Mouse (Mus musculus): Measurements from ENCODE around the gene Tysnd1. TPM values are rescaled to one million over a fixed set of nuclear protein-coding genes. Genes with fewer than 3 reads are reported as not detected.

Gene Tysnd1
- polyA plus RNA-seq, 1 experiment from 2014 or later = 35.5 TPM

DNA sequence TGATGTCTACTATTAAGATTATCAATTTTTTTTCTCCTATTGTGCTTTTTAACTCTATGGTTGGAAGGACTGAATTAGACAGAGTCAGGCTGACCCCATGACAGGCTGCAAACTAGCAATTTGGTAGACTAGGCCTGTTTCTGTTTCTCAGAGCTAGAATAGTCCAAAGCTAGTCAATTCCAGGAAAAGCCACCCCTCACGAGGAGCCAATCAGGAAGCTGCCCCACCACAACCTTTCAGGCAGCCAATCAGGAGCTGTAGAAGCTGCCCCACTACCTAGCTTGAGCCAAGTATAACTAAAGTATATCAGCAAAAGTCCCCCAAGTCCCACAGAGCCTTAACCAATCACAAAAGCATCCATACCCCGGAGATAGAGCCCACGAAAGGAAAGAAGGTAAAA, 19.4 kb upstream of the Tysnd1 start:
- H3K27me3 ChIP-seq (ENCODE audit: control insufficient read depth, insufficient read depth, low read length) = no peaks in the 10 kb centered on the region
- no peak for ATAC-seq (ENCODE audit: insufficient read depth, low FRiP score, low TSS enrichment)
- no peak overlapping the region for H3K4me3 ChIP-seq (ENCODE audit: low read depth, low read length)
- no peaks in the 10 kb centered on the region for H3K9me3 ChIP-seq (ENCODE audit: control insufficient read depth, low read length)
- H3K36me3 ChIP-seq (ENCODE audit: control insufficient read depth, insufficient read depth, low read length) = peaks cover 6% of the 10 kb centered on the region; the same call in 1 of the 2 replicates
- H3K4me2 ChIP-seq (ENCODE audit: low read depth) = no peak overlapping the region
- H3K4me1 ChIP-seq (ENCODE audit: control insufficient read depth, insufficient read depth, low read length) = no peaks in the 10 kb centered on the region; the same call in 1 of the 2 replicates
- H3K27ac ChIP-seq (ENCODE audit: low read depth, low read length) = no peak overlapping the region
- H3K9ac ChIP-seq (ENCODE audit: low read length) = no peak overlapping the region
- DNase-seq (ENCODE audit: low spot score) = no peak
- WGBS = 80% methylated on average over 3 of the region's 3 CpGs

DNA sequence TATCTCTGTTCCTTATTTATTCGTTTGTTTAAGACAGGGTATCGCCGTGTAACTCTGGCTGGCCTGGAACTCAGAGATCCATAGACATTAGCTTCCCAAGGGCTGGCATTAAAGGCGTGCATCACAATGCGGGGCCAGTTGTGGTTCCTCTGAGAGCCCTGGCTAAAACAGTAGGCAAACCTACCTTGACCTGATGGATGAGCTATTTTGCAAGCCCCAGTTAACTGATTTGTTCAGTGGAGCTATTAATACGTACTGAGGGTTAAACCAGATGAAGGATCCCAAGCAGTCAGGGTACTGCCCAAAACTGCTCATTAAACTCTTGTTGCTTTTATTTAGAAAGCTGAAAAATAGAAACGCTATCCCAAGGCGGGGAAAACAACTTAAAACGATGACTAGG, 15.8 kb upstream of the Tysnd1 start:
- Histone ChIP-seq H3K4me3 (ENCODE audit: low read depth, low read length) (peak overlapping the region; percentile 99), H3K9me3 (ENCODE audit: control insufficient read depth, low read length) (no peaks in the 10 kb centered on the region), H3K27me3 (ENCODE audit: control insufficient read depth, insufficient read depth, low read length) (no peaks in the 10 kb centered on the region), H3K4me1 (ENCODE audit: control insufficient read depth, insufficient read depth, low read length) (peaks cover 4% of the 10 kb centered on the region), H3K4me2 (ENCODE audit: low read depth) (peak overlapping the region; percentile 54), H3K36me3 (ENCODE audit: control insufficient read depth, insufficient read depth, low read length) (peaks cover 2% of the 10 kb centered on the region; the same call in 1 of the 2 replicates), H3K9ac (ENCODE audit: low read length) (peak overlapping the region; percentile 45), H3K27ac (ENCODE audit: low read depth, low read length) (no peak overlapping the region)
- 37% methylated on average over 9 of the region's 9 CpGs for WGBS
- ATAC-seq (ENCODE audit: insufficient read depth, low FRiP score, low TSS enrichment) (no peak), DNase-seq (ENCODE audit: low spot score) (no peak)

DNA sequence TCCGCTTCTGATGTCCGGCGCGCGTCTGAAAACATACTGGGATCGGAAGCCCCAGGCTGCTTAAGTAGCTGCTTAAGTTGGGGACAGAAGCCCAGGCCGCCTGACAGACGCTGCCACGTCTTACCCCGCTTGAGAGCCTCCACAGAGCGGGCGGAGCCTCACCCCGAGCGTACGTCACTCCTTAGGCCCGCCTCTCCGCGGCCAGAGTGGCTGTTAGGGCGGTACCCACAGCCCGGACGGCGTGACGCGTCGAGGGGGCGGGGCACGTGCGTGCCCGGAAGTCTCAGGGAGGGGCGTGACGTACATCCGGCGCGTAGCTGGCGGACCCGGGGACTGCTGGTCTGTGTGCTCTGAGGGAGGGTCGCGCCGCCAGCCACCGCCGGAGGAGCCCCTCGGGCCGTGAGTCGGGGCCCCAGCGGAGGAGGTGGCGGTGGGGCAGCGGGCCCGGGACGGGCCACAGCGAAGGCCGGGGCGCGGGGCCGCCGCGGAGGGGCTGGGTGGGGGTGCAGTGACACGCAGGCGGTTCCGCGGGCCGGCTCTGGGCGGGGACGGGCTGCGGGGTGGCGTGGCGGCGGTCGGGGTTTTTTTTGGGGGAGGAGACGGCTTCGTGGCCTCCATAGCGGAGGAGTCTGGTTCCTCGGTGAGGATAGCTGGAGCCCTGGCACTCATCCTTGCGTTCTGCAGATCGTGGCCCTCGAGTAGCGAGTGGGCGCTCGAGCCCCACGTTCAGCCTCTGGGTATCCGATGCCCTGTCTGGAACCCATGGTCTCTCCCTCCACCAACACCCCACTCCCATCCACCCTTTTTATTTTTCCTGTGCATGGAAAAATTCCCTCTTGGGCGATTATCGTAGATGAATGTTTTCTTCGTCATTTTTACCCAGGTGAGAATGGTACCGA, 15.1 kb upstream of the Tysnd1 start, which contains the start of gene Sar1a:
TSS of gene Sar1a (plus strand) at position 285 of the 899 bp plus-strand sequence.
- no peaks in the 10 kb centered on the region for H3K27me3 ChIP-seq (ENCODE audit: control insufficient read depth, insufficient read depth, low read length)
- 0 out of 2 replicates have a peak within 1 kb of the TSS, but pooled peaks have one; percentile 39 for H3K27ac ChIP-seq (ENCODE audit: low read depth, low read length)
- ATAC-seq (ENCODE audit: insufficient read depth, low FRiP score, low TSS enrichment) (peak; percentile 100), DNase-seq (ENCODE audit: low spot score) (peak; percentile 99)
- peak within 1 kb of the TSS; percentile 92 for H3K9ac ChIP-seq (ENCODE audit: low read length)
- H3K4me1 ChIP-seq (ENCODE audit: control insufficient read depth, insufficient read depth, low read length) = peaks cover 4% of the 10 kb centered on the region
- WGBS = under 1% methylated on average over 74 of the region's 84 CpGs
- no peaks in the 10 kb centered on the region for H3K9me3 ChIP-seq (ENCODE audit: control insufficient read depth, low read length)
- peak within 1 kb of the TSS; percentile 99 for H3K4me3 ChIP-seq (ENCODE audit: low read depth, low read length)
- H3K36me3 ChIP-seq (ENCODE audit: control insufficient read depth, insufficient read depth, low read length) = no peaks in the 10 kb centered on the region
- H3K4me2 ChIP-seq (ENCODE audit: low read depth) = peak within 1 kb of the TSS; percentile 92

DNA sequence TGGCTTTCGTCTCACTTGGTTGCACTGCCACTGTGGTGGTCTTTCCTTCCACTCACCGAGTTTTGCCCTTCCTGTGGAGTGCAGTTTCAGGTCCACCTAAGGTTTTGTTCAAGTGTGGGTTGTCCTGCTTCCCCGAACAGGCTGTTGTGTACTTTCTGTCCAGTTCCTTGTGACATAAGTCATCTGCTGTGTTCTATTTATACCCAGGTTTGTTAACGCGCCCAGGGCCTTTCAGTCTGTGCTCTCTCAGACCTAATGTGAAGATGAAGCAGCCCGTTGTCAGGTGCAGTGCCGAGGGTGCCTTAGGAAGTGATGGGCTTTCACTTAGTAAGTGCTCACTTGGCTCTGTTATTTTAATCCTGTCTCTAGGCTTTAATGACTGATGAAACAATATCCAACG, 5.9 kb upstream of the Tysnd1 start:
- DNase-seq (ENCODE audit: low spot score) (no peak), ATAC-seq (ENCODE audit: insufficient read depth, low FRiP score, low TSS enrichment) (no peak)
- no peaks in the 10 kb centered on the region for H3K9me3 ChIP-seq (ENCODE audit: control insufficient read depth, low read length)
- peaks cover 18% of the 10 kb centered on the region for H3K36me3 ChIP-seq (ENCODE audit: control insufficient read depth, insufficient read depth, low read length)
- WGBS = 92% methylated on average over 8 of the region's 8 CpGs
- H3K27me3 ChIP-seq (ENCODE audit: control insufficient read depth, insufficient read depth, low read length) = no peaks in the 10 kb centered on the region
- H3K4me3 ChIP-seq (ENCODE audit: low read depth, low read length) = no peak overlapping the region
- no peak overlapping the region for H3K4me2 ChIP-seq (ENCODE audit: low read depth)
- H3K9ac ChIP-seq (ENCODE audit: low read length) = no peak overlapping the region
- H3K27ac ChIP-seq (ENCODE audit: low read depth, low read length) = no peak overlapping the region
- H3K4me1 ChIP-seq (ENCODE audit: control insufficient read depth, insufficient read depth, low read length) = no peaks in the 10 kb centered on the region

DNA sequence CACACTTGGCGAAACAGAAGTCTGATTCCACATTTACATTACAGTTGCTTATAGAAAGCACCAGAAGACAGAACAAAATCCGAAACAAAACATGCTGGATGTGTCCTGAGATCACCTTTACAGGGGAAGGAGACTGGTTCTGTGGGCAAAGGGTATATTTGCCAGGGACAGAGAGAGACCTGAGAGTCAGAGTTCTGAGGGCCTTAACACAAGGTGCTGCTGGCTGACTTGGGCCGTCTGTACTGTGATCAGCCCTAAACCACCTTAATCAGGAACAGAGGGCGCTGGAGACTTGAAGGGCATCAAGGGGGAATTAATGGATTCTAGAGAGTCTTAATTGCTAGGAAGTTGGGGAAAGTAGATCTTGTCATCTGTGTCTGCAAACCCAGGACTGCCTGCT, 1.8 kb upstream of the Tysnd1 start:
- no peak overlapping the region for H3K9ac ChIP-seq (ENCODE audit: low read length)
- H3K27ac ChIP-seq (ENCODE audit: low read depth, low read length) = no peak overlapping the region
- ATAC-seq (ENCODE audit: insufficient read depth, low FRiP score, low TSS enrichment) = no peak
- H3K36me3 ChIP-seq (ENCODE audit: control insufficient read depth, insufficient read depth, low read length) = peaks cover 13% of the 10 kb centered on the region
- H3K9me3 ChIP-seq (ENCODE audit: control insufficient read depth, low read length) = no peaks in the 10 kb centered on the region
- no peak overlapping the region for H3K4me3 ChIP-seq (ENCODE audit: low read depth, low read length)
- WGBS = 73% methylated on average over 4 of the region's 4 CpGs
- peaks cover 11% of the 10 kb centered on the region for H3K4me1 ChIP-seq (ENCODE audit: control insufficient read depth, insufficient read depth, low read length)
- no peak overlapping the region for H3K4me2 ChIP-seq (ENCODE audit: low read depth)
- no peak for DNase-seq (ENCODE audit: low spot score)
- H3K27me3 ChIP-seq (ENCODE audit: control insufficient read depth, insufficient read depth, low read length) = no peaks in the 10 kb centered on the region

DNA sequence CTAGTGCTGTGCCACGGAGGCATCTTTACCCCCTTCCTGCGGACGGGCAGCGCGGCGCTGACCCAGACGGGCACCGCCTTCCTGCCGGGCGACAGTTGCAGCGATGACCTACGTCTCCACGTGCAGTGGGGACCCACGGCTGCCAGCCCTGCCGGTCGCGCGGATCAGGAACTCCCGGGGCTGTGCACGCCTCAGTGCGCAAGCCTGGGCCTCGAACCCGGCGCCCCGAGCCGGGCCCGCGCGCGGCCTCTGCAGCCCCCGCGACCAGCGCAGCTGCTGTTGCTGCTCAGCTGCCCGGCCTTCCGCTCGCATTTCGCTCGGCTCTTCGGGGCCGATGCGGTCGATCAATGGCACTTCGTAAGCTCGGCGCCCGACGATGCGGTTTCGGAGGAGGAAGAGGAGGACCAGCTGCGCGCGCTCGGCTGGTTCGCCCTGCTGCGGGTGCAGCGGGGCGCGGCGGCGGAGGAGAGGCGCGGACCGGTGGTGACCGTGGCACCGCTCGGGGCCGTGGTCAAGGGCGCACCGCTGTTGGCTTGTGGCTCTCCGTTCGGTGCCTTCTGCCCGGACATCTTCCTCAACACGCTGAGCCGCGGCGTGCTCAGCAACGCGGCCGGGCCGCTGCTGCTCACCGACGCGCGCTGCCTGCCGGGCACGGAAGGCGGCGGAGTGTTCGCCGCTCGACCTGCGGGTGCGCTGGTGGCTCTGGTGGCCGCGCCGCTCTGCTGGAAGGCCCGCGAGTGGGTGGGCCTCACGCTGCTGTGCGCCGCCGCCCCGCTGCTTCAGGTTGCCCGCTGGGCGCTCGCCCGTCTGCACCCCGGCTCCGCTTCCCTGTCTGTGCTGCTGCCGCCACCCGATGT, 617 bp downstream of the Tysnd1 start:
- Histone ChIP-seq H3K4me1 (ENCODE audit: control insufficient read depth, insufficient read depth, low read length) (peaks cover 11% of the 10 kb centered on the region), H3K27ac (ENCODE audit: low read depth, low read length) (no peak overlapping the region), H3K9me3 (ENCODE audit: control insufficient read depth, low read length) (no peaks in the 10 kb centered on the region), H3K36me3 (ENCODE audit: control insufficient read depth, insufficient read depth, low read length) (peaks cover 8% of the 10 kb centered on the region), H3K9ac (ENCODE audit: low read length) (peak overlapping the region; percentile 63), H3K27me3 (ENCODE audit: control insufficient read depth, insufficient read depth, low read length) (no peaks in the 10 kb centered on the region), H3K4me3 (ENCODE audit: low read depth, low read length) (peak overlapping the region; percentile 85), H3K4me2 (ENCODE audit: low read depth) (peak overlapping the region; percentile 100)
- WGBS = 1% methylated on average over 92 of the region's 111 CpGs
- ATAC-seq (ENCODE audit: insufficient read depth, low FRiP score, low TSS enrichment) (peak; percentile 51), DNase-seq (ENCODE audit: low spot score) (peak; percentile 28)

DNA sequence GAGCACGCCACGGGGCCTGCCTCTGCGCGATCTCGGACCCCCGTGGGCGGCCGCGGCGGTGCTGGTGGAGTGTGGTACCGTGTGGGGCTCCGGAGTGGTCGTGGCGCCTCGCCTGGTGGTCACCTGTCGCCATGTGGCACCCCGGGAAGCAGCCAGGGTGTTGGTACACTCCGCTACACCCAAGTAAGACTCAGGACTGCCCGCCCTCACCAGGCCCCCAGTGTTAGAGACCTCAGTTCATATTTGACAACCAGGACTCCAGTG, 1.2 kb downstream of the Tysnd1 start:
- peak overlapping the region; percentile 100 for H3K4me2 ChIP-seq (ENCODE audit: low read depth)
- ATAC-seq (ENCODE audit: insufficient read depth, low FRiP score, low TSS enrichment) = no peak
- peak overlapping the region; percentile 85 for H3K4me3 ChIP-seq (ENCODE audit: low read depth, low read length)
- H3K4me1 ChIP-seq (ENCODE audit: control insufficient read depth, insufficient read depth, low read length) = peaks cover 11% of the 10 kb centered on the region
- H3K36me3 ChIP-seq (ENCODE audit: control insufficient read depth, insufficient read depth, low read length) = peaks cover 2% of the 10 kb centered on the region; the same call in 1 of the 2 replicates
- 13% methylated on average over 19 of the region's 19 CpGs for WGBS
- H3K9me3 ChIP-seq (ENCODE audit: control insufficient read depth, low read length) = no peaks in the 10 kb centered on the region
- H3K9ac ChIP-seq (ENCODE audit: low read length) = peak overlapping the region; percentile 63
- DNase-seq (ENCODE audit: low spot score) = no peak
- no peak overlapping the region for H3K27ac ChIP-seq (ENCODE audit: low read depth, low read length)
- no peaks in the 10 kb centered on the region for H3K27me3 ChIP-seq (ENCODE audit: control insufficient read depth, insufficient read depth, low read length)

DNA sequence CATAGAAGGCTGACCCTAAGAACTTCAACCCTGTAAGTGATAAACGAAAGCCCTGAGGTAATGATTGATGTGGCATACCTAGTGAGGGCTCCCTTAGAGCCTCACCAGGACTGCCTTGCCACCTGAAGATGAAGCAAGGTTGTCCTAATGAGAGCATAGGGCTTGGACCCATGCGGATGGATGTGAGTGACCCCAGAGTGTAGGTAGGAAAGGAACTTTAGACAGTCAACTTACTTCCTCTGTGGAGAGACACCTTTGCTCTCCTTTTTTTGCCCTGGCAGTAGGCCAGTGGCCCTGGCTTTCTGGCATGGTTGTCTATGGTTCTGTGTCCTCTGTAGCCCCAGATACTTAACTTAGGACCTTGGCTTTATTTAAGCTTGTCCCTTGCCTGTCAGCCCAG, 1.7 kb downstream of the Tysnd1 start:
- Histone ChIP-seq H3K9me3 (ENCODE audit: control insufficient read depth, low read length) (no peaks in the 10 kb centered on the region), H3K4me2 (ENCODE audit: low read depth) (peak overlapping the region; percentile 100), H3K4me1 (ENCODE audit: control insufficient read depth, insufficient read depth, low read length) (peaks cover 11% of the 10 kb centered on the region), H3K36me3 (ENCODE audit: control insufficient read depth, insufficient read depth, low read length) (peaks cover 6% of the 10 kb centered on the region; the same call in 1 of the 2 replicates), H3K27ac (ENCODE audit: low read depth, low read length) (no peak overlapping the region), H3K27me3 (ENCODE audit: control insufficient read depth, insufficient read depth, low read length) (no peaks in the 10 kb centered on the region), H3K4me3 (ENCODE audit: low read depth, low read length) (peak overlapping the region; percentile 85), H3K9ac (ENCODE audit: low read length) (no peak overlapping the region)
- 90% methylated on average over 2 of the region's 2 CpGs for WGBS
- DNase-seq (ENCODE audit: low spot score) (no peak), ATAC-seq (ENCODE audit: insufficient read depth, low FRiP score, low TSS enrichment) (no peak)
